ENCODE assay signal across 13 mouse cellular contexts in the genomic region with DNA sequence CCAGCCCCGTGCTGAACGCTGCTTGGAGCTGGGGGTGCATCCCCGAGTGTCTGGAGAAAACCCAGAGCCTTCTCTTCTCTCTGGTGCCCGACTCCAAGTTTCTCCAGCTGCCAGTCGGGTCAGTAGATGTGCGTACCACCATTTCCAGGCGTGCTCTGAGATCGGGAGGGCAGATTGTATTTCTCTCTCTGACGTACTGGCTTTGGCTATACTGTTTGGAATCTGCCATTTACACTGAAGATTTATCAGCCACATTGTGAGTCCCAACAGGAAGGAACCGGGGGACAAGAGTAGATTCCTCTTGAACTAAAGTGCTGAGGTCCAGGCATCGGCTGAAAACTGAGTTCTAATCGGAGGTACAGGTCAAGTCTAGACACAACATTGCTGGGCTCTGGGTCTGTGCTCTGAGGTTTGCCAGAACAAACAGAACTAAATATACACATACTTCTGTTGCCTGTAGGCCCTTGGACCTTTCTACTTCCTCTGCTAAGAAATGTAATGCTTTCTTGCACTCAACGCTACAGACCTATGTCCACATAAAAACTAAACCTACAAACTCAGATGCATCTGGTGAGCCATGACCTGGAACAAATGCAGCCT. TPM values are rescaled to one million over a fixed set of nuclear protein-coding genes. Genes with fewer than 3 reads are reported as not detected.
DNase-seq lines count a peak whose midpoint lies in the region; ATAC-seq and TF ChIP-seq lines count a peak whose summit lies in the region.
"Had no signal": no experiment of that assay in that cellular context is flagged by ENCODE, and none has a peak within 500 bp of the region (broad histone marks: within the 10 kb centered on the region; RNA-seq: fewer than 3 reads in every experiment).

No protein-coding gene starts in this region.

- H3K4me3 ChIP-seq in kidney, adult 2 months (ENCODE audit: insufficient read depth, low read depth, low read length), result no peak overlapping the region
- H3K4me3 ChIP-seq in intestine, embryonic 15.5 days (replicated peaks), result no peak overlapping the region
- H3K4me3 ChIP-seq in forebrain, embryonic 16.5 days (replicated peaks; ENCODE audit: low read length), result no peak overlapping the region
- H3K4me3 ChIP-seq: left cerebral cortex, adult 2 months had no signal

- H3K27ac ChIP-seq in kidney, adult 2 months (ENCODE audit: insufficient read depth, low read depth, low read length), result no peak overlapping the region
- H3K27ac ChIP-seq in intestine, embryonic 15.5 days, result no peak overlapping the region
- H3K27ac ChIP-seq in forebrain, embryonic 16.5 days (ENCODE audit: low read length), result no peak overlapping the region
- H3K27ac ChIP-seq: hindbrain, embryonic 14.5 days; left cerebral cortex, adult 2 months had no signal

- H3K27me3 ChIP-seq in kidney, adult 2 months (replicated peaks; ENCODE audit: control insufficient read depth, insufficient read depth, low read length), result no peaks in the 10 kb centered on the region
- H3K27me3 ChIP-seq in intestine, embryonic 15.5 days (replicated peaks), result no peaks in the 10 kb centered on the region
- H3K27me3 ChIP-seq in forebrain, embryonic 16.5 days (replicated peaks; ENCODE audit: control insufficient read depth, insufficient read depth, low read length), result no peaks in the 10 kb centered on the region

- TF ChIP-seq POLR2A in kidney, adult 2 months (IDR thresholded peaks at IDR 0.05; ENCODE audit: low read depth, low read length), result no peak

- no peak; the same call in 1 of the 2 replicates for ATAC-seq in intestine, embryonic 15.5 days
- no peak for ATAC-seq in forebrain, embryonic 16.5 days
- ATAC-seq: forebrain, embryonic 14.5 days had no signal

- peak; percentile 15 for DNase-seq in kidney, adult 2 months
- no peak for DNase-seq in kidney, adult 11 months
- DNase-seq in ovary, postnatal 36 days (ENCODE audit: low spot score), result peak; percentile 16
- no peak for DNase-seq in ovary, postnatal 14 days (ENCODE audit: low spot score)
- peak; percentile 36 for DNase-seq in yolk sac, embryonic 10.5 days (ENCODE audit: low spot score)
- no peak for DNase-seq in testis, postnatal 14 days (ENCODE audit: low spot score)
- DNase-seq: cerebellum, postnatal 14 days; lung, adult 18-20 months had no signal

- H3K4me2 ChIP-seq in intestine, embryonic 15.5 days (replicated peaks), result peak overlapping the region; percentile 41
- no peak overlapping the region for H3K4me2 ChIP-seq in forebrain, embryonic 16.5 days (ENCODE audit: low read length)
- H3K4me2 ChIP-seq: hindbrain, embryonic 14.5 days had no signal

- no peaks in the 10 kb centered on the region for H3K9me3 ChIP-seq in intestine, embryonic 15.5 days
- H3K9me3 ChIP-seq in forebrain, embryonic 16.5 days (ENCODE audit: control insufficient read depth, low read length), result no peaks in the 10 kb centered on the region

- H3K9ac ChIP-seq in intestine, embryonic 15.5 days, result no peak overlapping the region
- H3K9ac ChIP-seq in forebrain, embryonic 16.5 days (replicated peaks; ENCODE audit: low read depth, low read length), result no peak overlapping the region
- H3K9ac ChIP-seq: hindbrain, embryonic 14.5 days had no signal

- no peaks in the 10 kb centered on the region for H3K4me1 ChIP-seq in kidney, adult 2 months (ENCODE audit: control insufficient read depth, insufficient read depth, low read length)
- H3K4me1 ChIP-seq in intestine, embryonic 15.5 days (replicated peaks), result peaks cover 3% of the 10 kb centered on the region; the same call in 1 of the 2 replicates
- no peaks in the 10 kb centered on the region for H3K4me1 ChIP-seq in forebrain, embryonic 16.5 days (replicated peaks; ENCODE audit: control insufficient read depth, insufficient read depth, low read length)

- TF ChIP-seq CTCF in kidney, adult 2 months (conservative IDR thresholded peaks at IDR 0.05; ENCODE audit: insufficient read depth, insufficient read length, low read depth, low read length), result no peak

- WGBS in kidney, adult 2 months, result 24% methylated on average over 13 of the region's 13 CpGs
- 37% methylated on average over 13 of the region's 13 CpGs for WGBS in intestine, embryonic 15.5 days
- WGBS in forebrain, embryonic 16.5 days, result 84% methylated on average over 13 of the region's 13 CpGs

- no peaks in the 10 kb centered on the region for H3K36me3 ChIP-seq in kidney, adult 2 months (ENCODE audit: control insufficient read depth, insufficient read depth, low read length)
- no peaks in the 10 kb centered on the region for H3K36me3 ChIP-seq in intestine, embryonic 15.5 days
- H3K36me3 ChIP-seq in forebrain, embryonic 16.5 days (ENCODE audit: control insufficient read depth, insufficient read depth), result no peaks in the 10 kb centered on the region

RNA-seq across cellular contexts. Expression of gene Nrip1, which starts 33.8 kb away (rescaled TPM):
- polyA plus RNA-seq in kidney, adult 2 months (2012; rRNA removed), result 7.1 and 8.3 TPM in 2 replicates
- polyA plus RNA-seq in intestine, embryonic 15.5 days (2015; fragmentation: Nextera tagmentation; extraction: Ambion mirVana), result 34.5 and 36.6 TPM in 2 replicates
- polyA plus RNA-seq in forebrain, embryonic 16.5 days (2015; fragmentation: Nextera tagmentation; extraction: Ambion mirVana), result 38.7 and 44.4 TPM in 2 replicates

Comparison
In these comparisons a context has a peak if more than half of its experiments do, and no peak if none do; other contexts are left out.
1. DNase-seq: peak in kidney, adult 2 months (single experiment), ovary, postnatal 36 days (single experiment) and yolk sac, embryonic 10.5 days (single experiment); none in kidney, adult 11 months (single experiment), ovary, postnatal 14 days (single experiment) and testis, postnatal 14 days (single experiment).